Mouse (Mus musculus) bone marrow, adult 2 months (tissue): ENCODE measurements at regions not wholly inside any gene's neighbourhood (a gene's known extent, or its start where the extent isn't known, plus 50 kb on each side); places are given as distances from the start of the nearest gene placed in this dataset.

Source experiments
- CTCF ChIP-seq: fragments of 200-500 bp; IDR thresholded peaks from 2 replicates; pipeline ENCODE4 v1.5.1; 2011; ENCODE audit warnings: low read length, control low read depth; ENCODE audit not compliant: control insufficient read depth, insufficient read depth
- POLR2A ChIP-seq: fragments of 200-500 bp; IDR thresholded peaks from 2 replicates; pipeline ENCODE4 v1.6.1; 2011; ENCODE audit warnings: low read depth, mild to moderate bottlenecking, control low read depth, low read length, borderline replicate concordance; ENCODE audit not compliant: control insufficient read depth

- no peak for TF ChIP-seq CTCF
- TF ChIP-seq POLR2A = no peak
These were observed 78.8 kb downstream of the Gja1 start for GRCm38 (mm10) chr10:56455867-56456468.
